Mouse (Mus musculus): ENCODE measurements at regions not wholly inside any gene's neighbourhood (a gene's known extent, or its start where the extent isn't known, plus 50 kb on each side); places are given as distances from the start of the nearest gene placed in this dataset.
"Not testable (repeated sequence)": the region's sequence is repeated elsewhere in the genome, so short reads cannot be mapped to it uniquely, and the experiment has no call there.

DNA sequence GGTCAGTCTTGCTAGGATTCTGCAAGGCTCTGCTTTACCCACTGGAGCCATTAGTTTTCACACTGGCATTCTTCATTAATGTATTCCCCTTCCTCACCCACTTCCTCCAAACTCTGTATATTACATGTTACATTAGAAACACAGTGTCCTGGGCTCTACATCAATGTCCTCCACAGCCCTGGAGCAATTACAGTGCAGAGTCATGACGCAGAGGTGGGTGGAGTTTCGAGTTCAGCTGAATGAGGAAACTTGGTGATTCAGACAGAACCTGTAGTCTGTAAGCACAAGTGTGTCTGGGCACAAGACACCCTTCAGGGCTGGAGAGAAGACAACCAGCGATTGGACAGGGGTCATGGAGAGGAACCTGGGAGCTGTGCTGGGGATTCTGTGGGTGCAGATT, 715.0 kb upstream of the Olfr1507 start:
- ATAC-seq (replicated peaks; ENCODE audit: insufficient number of reproducible peaks, low FRiP score, low TSS enrichment, poor library complexity, severe bottlenecking), result not testable (repeated sequence)

GRCm38 (mm10) chr14:53209258-53209657, 713.7 kb upstream of the Olfr1507 start:
- not testable (repeated sequence) for ATAC-seq (replicated peaks; ENCODE audit: insufficient number of reproducible peaks, low FRiP score, low TSS enrichment, poor library complexity, severe bottlenecking)

- not testable (repeated sequence) for ATAC-seq (replicated peaks; ENCODE audit: insufficient number of reproducible peaks, low FRiP score, low TSS enrichment, poor library complexity, severe bottlenecking)
Observed at GRCm38 (mm10) chr14:53190931-53191330, 695.4 kb upstream of the Olfr1507 start.

DNA sequence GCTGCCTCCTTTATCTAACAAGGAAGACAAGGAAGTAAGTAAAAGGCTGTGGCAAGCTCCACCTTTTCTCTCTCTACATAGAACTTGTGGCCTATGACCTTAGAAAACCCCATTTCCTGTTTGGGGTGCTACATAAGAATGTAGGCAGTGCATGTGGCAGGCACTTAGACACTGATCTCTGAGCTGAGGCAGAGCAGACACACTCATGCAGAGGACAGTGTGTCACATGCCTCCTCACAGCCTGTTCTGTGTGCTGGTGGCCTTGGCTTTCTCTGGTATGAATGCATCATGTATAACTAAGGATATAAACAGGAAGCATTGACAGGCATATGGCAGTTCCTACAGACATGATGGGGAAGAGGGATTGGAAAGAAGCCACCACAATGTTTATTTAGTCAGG, 678.5 kb upstream of the Olfr1507 start:
- not testable (repeated sequence) for ATAC-seq (replicated peaks; ENCODE audit: insufficient number of reproducible peaks, low FRiP score, low TSS enrichment, poor library complexity, severe bottlenecking)

DNA sequence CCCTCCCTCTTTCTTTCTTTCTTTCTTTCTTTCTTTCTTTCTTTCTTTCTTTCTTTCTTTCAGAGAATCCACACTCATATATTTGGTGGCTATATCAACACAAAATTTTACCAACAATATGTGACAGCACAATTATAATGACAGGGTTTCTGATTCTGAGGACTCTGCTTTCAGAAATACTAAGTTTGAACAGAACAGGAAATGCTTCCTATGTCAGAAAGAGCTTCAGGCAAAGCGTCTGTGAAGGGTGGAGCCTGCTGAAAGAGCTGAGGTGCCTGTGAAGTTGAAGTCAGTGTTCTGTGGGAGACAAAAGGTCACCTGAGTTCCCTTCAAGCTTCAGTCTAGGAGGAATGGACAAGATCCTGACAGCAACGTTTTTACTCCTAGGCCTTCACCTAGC, 670.8 kb upstream of the Olfr1507 start:
- ATAC-seq (replicated peaks; ENCODE audit: insufficient number of reproducible peaks, low FRiP score, low TSS enrichment, poor library complexity, severe bottlenecking), result not testable (repeated sequence)

- not testable (repeated sequence) for ATAC-seq (replicated peaks; ENCODE audit: insufficient number of reproducible peaks, low FRiP score, low TSS enrichment, poor library complexity, severe bottlenecking)
Observed at GRCm38 (mm10) chr14:53159012-53159411, 663.5 kb upstream of the Olfr1507 start.

GRCm38 (mm10) chr14:53134783-53135182, 639.2 kb upstream of the Olfr1507 start:
- ATAC-seq (replicated peaks; ENCODE audit: insufficient number of reproducible peaks, low FRiP score, low TSS enrichment, poor library complexity, severe bottlenecking), result not testable (repeated sequence)

DNA sequence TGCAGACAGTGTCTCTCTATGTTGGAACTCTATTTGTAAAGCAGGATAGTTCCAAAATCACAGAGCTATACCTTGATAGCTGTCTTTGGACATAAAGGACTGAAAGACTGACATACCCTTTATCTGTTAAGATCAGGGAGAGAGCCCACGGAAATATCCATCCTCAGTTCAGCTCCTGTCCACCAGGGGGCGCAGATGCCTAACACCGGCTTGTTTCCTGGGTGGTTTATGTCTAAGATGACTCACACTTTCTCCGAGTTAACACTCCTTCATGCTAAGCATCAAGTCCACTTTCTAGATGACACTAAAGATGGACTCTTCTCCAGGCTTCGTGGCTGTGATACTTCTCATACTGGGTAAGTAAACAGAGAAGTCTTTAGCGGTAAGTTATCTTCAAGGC, 636.8 kb upstream of the Olfr1507 start:
- 0 out of 2 replicates have a peak, but pooled peaks have one; percentile 31 for ATAC-seq (replicated peaks; ENCODE audit: insufficient number of reproducible peaks, low FRiP score, low TSS enrichment, poor library complexity, severe bottlenecking)

- ATAC-seq (replicated peaks; ENCODE audit: insufficient number of reproducible peaks, low FRiP score, low TSS enrichment, poor library complexity, severe bottlenecking), result not testable (repeated sequence)
Observed at GRCm38 (mm10) chr14:53121704-53122103, 626.2 kb upstream of the Olfr1507 start.

- not testable (repeated sequence) for ATAC-seq (replicated peaks; ENCODE audit: insufficient number of reproducible peaks, low FRiP score, low TSS enrichment, poor library complexity, severe bottlenecking)
Observed at GRCm38 (mm10) chr14:53109732-53110131, 614.2 kb upstream of the Olfr1507 start.

DNA sequence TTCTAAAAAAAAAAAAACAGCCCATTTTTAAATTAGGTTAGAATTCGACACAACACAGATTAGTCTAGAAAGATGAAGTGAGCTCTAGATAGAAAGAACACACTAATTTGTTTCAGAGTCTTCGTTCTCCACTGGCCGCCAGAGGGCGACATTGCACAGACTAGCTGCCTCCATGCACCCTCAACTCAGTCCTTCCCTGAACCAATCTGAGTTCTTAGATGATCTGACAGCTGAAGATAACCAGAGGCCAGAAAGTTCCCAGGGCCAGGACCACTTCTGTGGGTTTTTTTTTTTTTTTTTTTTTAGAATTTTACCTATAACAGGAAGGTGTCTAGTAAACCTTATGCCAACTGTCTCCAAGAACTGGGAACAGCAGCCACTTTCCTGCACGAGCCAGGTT, 605.8 kb upstream of the Olfr1507 start:
- ATAC-seq (replicated peaks; ENCODE audit: insufficient number of reproducible peaks, low FRiP score, low TSS enrichment, poor library complexity, severe bottlenecking), result not testable (repeated sequence)

GRCm38 (mm10) chr14:53090921-53091320, 595.4 kb upstream of the Olfr1507 start:
- ATAC-seq (replicated peaks; ENCODE audit: insufficient number of reproducible peaks, low FRiP score, low TSS enrichment, poor library complexity, severe bottlenecking), result not testable (repeated sequence)

DNA sequence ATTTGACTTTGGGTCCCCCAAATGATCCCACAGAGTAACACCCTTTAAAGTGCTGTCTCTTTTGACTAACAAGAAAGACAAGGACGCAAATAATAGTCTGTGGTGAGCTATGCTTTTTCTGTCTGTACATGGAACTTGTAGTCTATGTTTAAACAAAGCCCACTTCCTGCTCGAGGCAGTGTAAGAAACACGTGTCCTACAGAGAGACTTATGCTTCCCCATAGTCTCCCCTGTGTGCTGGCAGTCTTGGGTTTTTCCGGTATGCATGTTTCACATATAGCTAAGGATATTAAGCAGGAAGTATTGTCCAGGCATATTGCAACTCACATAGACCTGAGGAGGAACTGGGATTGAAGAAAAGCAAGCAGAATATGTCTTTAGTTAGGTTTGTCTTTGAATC, 586.3 kb upstream of the Olfr1507 start:
- ATAC-seq (replicated peaks; ENCODE audit: insufficient number of reproducible peaks, low FRiP score, low TSS enrichment, poor library complexity, severe bottlenecking), result 0 out of 2 replicates have a peak, but pooled peaks have one; percentile 35

GRCm38 (mm10) chr14:53081024-53081711, 585.6 kb upstream of the Olfr1507 start:
- not testable (repeated sequence) for ATAC-seq (replicated peaks; ENCODE audit: insufficient number of reproducible peaks, low FRiP score, low TSS enrichment, poor library complexity, severe bottlenecking)

- ATAC-seq (replicated peaks; ENCODE audit: insufficient number of reproducible peaks, low FRiP score, low TSS enrichment, poor library complexity, severe bottlenecking), result not testable (repeated sequence)
Observed at GRCm38 (mm10) chr14:53080556-53080955, 585.0 kb upstream of the Olfr1507 start.

- ATAC-seq (replicated peaks; ENCODE audit: insufficient number of reproducible peaks, low FRiP score, low TSS enrichment, poor library complexity, severe bottlenecking), result not testable (repeated sequence)
Observed at GRCm38 (mm10) chr14:53075937-53076336, 580.4 kb upstream of the Olfr1507 start.

- not testable (repeated sequence) for ATAC-seq (replicated peaks; ENCODE audit: insufficient number of reproducible peaks, low FRiP score, low TSS enrichment, poor library complexity, severe bottlenecking)
Observed at GRCm38 (mm10) chr14:53073126-53073525, 577.6 kb upstream of the Olfr1507 start.

GRCm38 (mm10) chr14:53072502-53072901, 577.0 kb upstream of the Olfr1507 start:
- not testable (repeated sequence) for ATAC-seq (replicated peaks; ENCODE audit: insufficient number of reproducible peaks, low FRiP score, low TSS enrichment, poor library complexity, severe bottlenecking)

DNA sequence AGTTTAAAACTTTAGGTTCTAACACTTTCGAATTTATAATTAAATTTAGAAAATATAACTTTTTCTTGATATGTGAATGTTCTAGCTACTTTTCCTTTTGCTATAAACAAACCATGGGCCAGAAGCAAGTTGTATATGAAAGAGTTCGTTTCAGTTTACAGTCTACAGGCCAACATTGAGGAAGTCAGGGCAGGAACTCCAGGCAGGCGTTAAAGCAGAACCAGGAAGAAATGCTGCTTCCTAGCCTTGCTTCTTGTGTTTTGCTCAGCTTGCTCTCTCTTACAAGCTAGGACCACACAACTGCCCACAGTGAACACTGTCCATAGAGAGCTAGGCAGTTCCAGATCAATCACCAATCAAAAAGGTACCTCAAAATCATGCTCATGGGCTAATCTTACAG, 558.9 kb upstream of the Olfr1507 start:
- not testable (repeated sequence) for ATAC-seq (replicated peaks; ENCODE audit: insufficient number of reproducible peaks, low FRiP score, low TSS enrichment, poor library complexity, severe bottlenecking)

GRCm38 (mm10) chr14:53053465-53054123, 558.0 kb upstream of the Olfr1507 start:
- ATAC-seq (replicated peaks; ENCODE audit: insufficient number of reproducible peaks, low FRiP score, low TSS enrichment, poor library complexity, severe bottlenecking), result not testable (repeated sequence)

Data from monocyte, adult 5-6 weeks (primary cell).